8 mouse cellular contexts compared by ENCODE assay signal in genomic region chrX:157491944-157492726, GRCm38 (mm10). TPM values are rescaled to one million over a fixed set of nuclear protein-coding genes. Genes with fewer than 3 reads are reported as not detected.
DNase-seq lines count a peak whose midpoint lies in the region; ATAC-seq and TF ChIP-seq lines count a peak whose summit lies in the region.

Gene Sms (minus strand): TSS chrX:157492287.

- peak; percentile 87 for ATAC-seq in forebrain, embryonic 11.5 days (replicated peaks; ENCODE audit: low FRiP score)
- ATAC-seq in heart, embryonic 16.5 days (replicated peaks; ENCODE audit: extremely low read depth, insufficient read depth, low FRiP score) = peak; percentile 91
- peak; percentile 90 for ATAC-seq in neural tube, embryonic 15.5 days (ENCODE audit: low FRiP score)

- TF ChIP-seq CTCF in ES-Bruce4 (IDR thresholded peaks at IDR 0.05; ENCODE audit: low read depth, low read length) = no peak
- no peak for TF ChIP-seq CTCF in lung, adult 2 months (IDR thresholded peaks at IDR 0.05; ENCODE audit: insufficient read depth, low read length)
- no peak for TF ChIP-seq CTCF in thymus, adult 2 months (IDR thresholded peaks at IDR 0.05; ENCODE audit: borderline replicate concordance, control insufficient read depth, extremely low read depth, insufficient read depth, low read length, poor library complexity)

- no peaks in the 10 kb centered on the region for H3K36me3 ChIP-seq in ES-Bruce4 (ENCODE audit: control insufficient read depth, insufficient read depth, low read length, poor library complexity, severe bottlenecking)
- H3K36me3 ChIP-seq in forebrain, embryonic 11.5 days (ENCODE audit: control insufficient read depth, insufficient read depth, low read length) = no peaks in the 10 kb centered on the region
- no peaks in the 10 kb centered on the region for H3K36me3 ChIP-seq in heart, embryonic 16.5 days (ENCODE audit: control insufficient read depth, insufficient read depth)
- H3K36me3 ChIP-seq in neural tube, embryonic 15.5 days = no peaks in the 10 kb centered on the region
- H3K36me3 ChIP-seq in thymus, adult 2 months (ENCODE audit: control insufficient read depth, insufficient read depth, low read length) = no peaks in the 10 kb centered on the region

- no peaks in the 10 kb centered on the region for H3K4me1 ChIP-seq in ES-Bruce4 (ENCODE audit: control insufficient read depth, insufficient read depth, low read length)
- no peaks in the 10 kb centered on the region; the same call in 1 of the 2 replicates for H3K4me1 ChIP-seq in forebrain, embryonic 11.5 days (replicated peaks; ENCODE audit: control insufficient read depth, insufficient read depth, low read length)
- H3K4me1 ChIP-seq in heart, embryonic 16.5 days (ENCODE audit: control insufficient read depth, insufficient read depth, low read length) = peaks cover 4% of the 10 kb centered on the region; the same call in 1 of the 2 replicates
- no peaks in the 10 kb centered on the region; the same call in 1 of the 2 replicates for H3K4me1 ChIP-seq in lung, adult 2 months (ENCODE audit: control insufficient read depth, insufficient read depth, low read length)
- peaks cover 13% of the 10 kb centered on the region; the same call in 1 of the 2 replicates for H3K4me1 ChIP-seq in neural tube, embryonic 15.5 days
- no peaks in the 10 kb centered on the region; the same call in 1 of the 2 replicates for H3K4me1 ChIP-seq in thymus, adult 2 months (replicated peaks; ENCODE audit: control insufficient read depth, insufficient read depth, low read length)

- no peaks in the 10 kb centered on the region for H3K27me3 ChIP-seq in ES-Bruce4 (ENCODE audit: control insufficient read depth, insufficient read depth, low read length, poor library complexity, severe bottlenecking)
- no peaks in the 10 kb centered on the region for H3K27me3 ChIP-seq in forebrain, embryonic 11.5 days (ENCODE audit: control insufficient read depth, insufficient read depth, low read length)
- no peaks in the 10 kb centered on the region for H3K27me3 ChIP-seq in heart, embryonic 16.5 days (ENCODE audit: control insufficient read depth, insufficient read depth, low read length)
- H3K27me3 ChIP-seq in neural tube, embryonic 15.5 days (replicated peaks) = no peaks in the 10 kb centered on the region
- no peaks in the 10 kb centered on the region for H3K27me3 ChIP-seq in thymus, adult 2 months (ENCODE audit: control insufficient read depth, insufficient read depth, low read length)

- peak within 1 kb of the TSS; percentile 45 for H3K4me2 ChIP-seq in forebrain, embryonic 11.5 days (ENCODE audit: low read depth, low read length, severe bottlenecking)
- H3K4me2 ChIP-seq in heart, embryonic 16.5 days (ENCODE audit: low read depth, low read length) = peak within 1 kb of the TSS; percentile 73
- peak within 1 kb of the TSS; percentile 53 for H3K4me2 ChIP-seq in neural tube, embryonic 15.5 days

- H3K9me3 ChIP-seq in ES-Bruce4 (replicated peaks; ENCODE audit: control insufficient read depth, insufficient read depth, low read length, poor library complexity, severe bottlenecking) = no peaks in the 10 kb centered on the region
- no peaks in the 10 kb centered on the region for H3K9me3 ChIP-seq in forebrain, embryonic 11.5 days (ENCODE audit: control insufficient read depth, low read length)
- H3K9me3 ChIP-seq in heart, embryonic 16.5 days (replicated peaks; ENCODE audit: control insufficient read depth, low read length) = no peaks in the 10 kb centered on the region
- no peaks in the 10 kb centered on the region for H3K9me3 ChIP-seq in neural tube, embryonic 15.5 days (replicated peaks)

- peak within 1 kb of the TSS; percentile 91 for H3K9ac ChIP-seq in ES-Bruce4 (ENCODE audit: low read depth, poor library complexity, severe bottlenecking)
- peak within 1 kb of the TSS; percentile 82 for H3K9ac ChIP-seq in forebrain, embryonic 11.5 days (ENCODE audit: low read length)
- H3K9ac ChIP-seq in heart, embryonic 16.5 days (ENCODE audit: low read length) = peak within 1 kb of the TSS; percentile 82
- H3K9ac ChIP-seq in neural tube, embryonic 15.5 days (replicated peaks) = peak within 1 kb of the TSS; percentile 65

- peak within 1 kb of the TSS; percentile 91 for H3K4me3 ChIP-seq in ES-Bruce4 (ENCODE audit: low read depth, low read length)
- peak within 1 kb of the TSS; percentile 60 for H3K4me3 ChIP-seq in forebrain, embryonic 11.5 days (ENCODE audit: low read depth, low read length)
- H3K4me3 ChIP-seq in heart, embryonic 16.5 days (ENCODE audit: low read length) = peak within 1 kb of the TSS; percentile 76
- H3K4me3 ChIP-seq in lung, adult 2 months (replicated peaks; ENCODE audit: extremely low read depth, low read depth, low read length) = peak within 1 kb of the TSS; percentile 76
- H3K4me3 ChIP-seq in neural tube, embryonic 15.5 days (replicated peaks) = peak within 1 kb of the TSS; percentile 60
- peak within 1 kb of the TSS; percentile 91 for H3K4me3 ChIP-seq in thymus, adult 2 months (ENCODE audit: control insufficient read depth, insufficient read depth, low read length)

- peak; percentile 16 for DNase-seq in brain, embryonic 18.5 days (ENCODE audit: low read depth, low spot score)
- DNase-seq in forebrain, embryonic 11.5 days (ENCODE audit: low spot score) = peak; percentile 86
- DNase-seq in kidney, postnatal 36 days = peak; percentile 56 to 83
- DNase-seq in lung, adult 2 months = peak; percentile 59
- DNase-seq in thymus, adult 2 months = peak; percentile 64

- H3K27ac ChIP-seq in ES-Bruce4 (ENCODE audit: insufficient read depth, low read length) = peak within 1 kb of the TSS; percentile 48; the same call in 1 of the 2 replicates
- H3K27ac ChIP-seq in forebrain, embryonic 11.5 days (ENCODE audit: low read depth, low read length) = peak within 1 kb of the TSS; percentile 84
- H3K27ac ChIP-seq in heart, embryonic 16.5 days (ENCODE audit: low read length) = peak within 1 kb of the TSS; percentile 80
- H3K27ac ChIP-seq in neural tube, embryonic 15.5 days (replicated peaks) = peak within 1 kb of the TSS; percentile 91
- peak within 1 kb of the TSS; percentile 75 for H3K27ac ChIP-seq in thymus, adult 2 months (ENCODE audit: control insufficient read depth, insufficient read depth, low read length)

- 0 out of 2 replicates have a peak, but pooled peaks have one; percentile 9 for TF ChIP-seq EP300 in ES-Bruce4 (IDR thresholded peaks at IDR 0.05; ENCODE audit: insufficient read depth, low read depth, low read length)

- 19% methylated on average over 31 of the region's 45 CpGs for WGBS in forebrain, embryonic 11.5 days
- WGBS in heart, embryonic 16.5 days = 12% methylated on average over 44 of the region's 45 CpGs
- WGBS in lung, adult 2 months = 22% methylated on average over 34 of the region's 45 CpGs
- WGBS in neural tube, embryonic 15.5 days = 32% methylated on average over 38 of the region's 45 CpGs
- WGBS in thymus, adult 2 months = 4% methylated on average over 26 of the region's 45 CpGs

- no peak for TF ChIP-seq POLR2A in ES-Bruce4 (IDR thresholded peaks at IDR 0.05; ENCODE audit: insufficient read depth, low read length)
- no peak for TF ChIP-seq POLR2A in lung, adult 2 months (IDR thresholded peaks at IDR 0.05; ENCODE audit: borderline replicate concordance, extremely low read depth, low read depth, low read length)
- no peak for TF ChIP-seq POLR2A in thymus, adult 2 months (IDR thresholded peaks at IDR 0.05; ENCODE audit: control insufficient read depth, extremely low read depth, insufficient read depth, low read length, poor library complexity)

RNA-seq across cellular contexts. Expression of gene Sms, which starts in this region (rescaled TPM):
- polyA plus RNA-seq in ES-Bruce4 (2011; ENCODE audit: insufficient read depth, insufficient read length, low read depth, missing spikeins) = 95.5 and 98.7 TPM in 2 replicates
- polyA plus RNA-seq in forebrain, embryonic 11.5 days (2014; fragmentation: Nextera tagmentation; extraction: Ambion mirVana) = 104 and 105 TPM in 2 replicates
- 33.7 and 42.2 TPM in 2 replicates for polyA plus RNA-seq in heart, embryonic 16.5 days (2015; fragmentation: Nextera tagmentation; extraction: Ambion mirVana)
- 11.3 and 13.1 TPM in 2 replicates for polyA plus RNA-seq in lung, adult 2 months (2012; rRNA removed)
- 130 and 162 TPM in 2 replicates for polyA plus RNA-seq in neural tube, embryonic 15.5 days (2015; fragmentation: Nextera tagmentation; extraction: Ambion mirVana)
- polyA plus RNA-seq in thymus, adult 2 months (2012; rRNA removed) = 26.7 and 30.8 TPM in 2 replicates

Comparison
In these comparisons a context has a peak if more than half of its experiments do, and no peak if none do; other contexts are left out.
1. Peak in every context shown above with its lines: DNase-seq, ATAC-seq, H3K4me3 ChIP-seq and H3K27ac ChIP-seq.
2. DNase-seq: peak in every context shown above with its lines; median percentile 86 in forebrain, embryonic 11.5 days; 70 in kidney, postnatal 36 days; 64 in thymus, adult 2 months; 59 in lung, adult 2 months; 16 in brain, embryonic 18.5 days.